Mouse (Mus musculus) liver, embryonic 12.5 days (tissue): ENCODE measurements around the gene Zcchc10. TPM values are rescaled to one million over a fixed set of nuclear protein-coding genes. Genes with fewer than 3 reads are reported as not detected.

Source experiments
- ATAC-seq: fragments of 200-750 bp; cut with Nextera tagmentation; 2 replicates; pipeline ENCODE4 v1.8.0; 2017; ENCODE audit warnings: moderate number of reproducible peaks, mild to moderate bottlenecking, moderate library complexity
- H3K27ac ChIP-seq: fragments of 300-500 bp; sonication (generic); 2 replicates; pipeline ENCODE4 v1.5.1; 2016; ENCODE audit warnings: mild to moderate bottlenecking
- H3K27me3 ChIP-seq: fragments of 300-500 bp; sonication (generic); replicated peaks from 2 replicates; pipeline ENCODE4 v1.6.1; 2016; ENCODE audit warnings: mild to moderate bottlenecking, moderate library complexity
- H3K36me3 ChIP-seq: fragments of 300-500 bp; sonication (generic); 2 replicates; pipeline ENCODE4 v1.6.1; 2016; ENCODE audit warnings: mild to moderate bottlenecking, moderate library complexity
- H3K4me1 ChIP-seq: fragments of 300-500 bp; sonication (generic); 2 replicates; pipeline ENCODE4 v1.6.1; 2016
- H3K4me2 ChIP-seq: fragments of 300-500 bp; sonication (generic); 2 replicates; pipeline ENCODE4 v1.6.1; 2016; ENCODE audit warnings: mild to moderate bottlenecking, moderate library complexity
- H3K4me3 ChIP-seq: fragments of 300-500 bp; sonication (generic); 2 replicates; pipeline ENCODE4 v1.5.1; 2016; ENCODE audit warnings: mild to moderate bottlenecking, moderate library complexity
- H3K9ac ChIP-seq: fragments of 300-500 bp; sonication (generic); 2 replicates; pipeline ENCODE4 v1.6.1; 2016; ENCODE audit warnings: mild to moderate bottlenecking, moderate library complexity
- H3K9me3 ChIP-seq: fragments of 300-500 bp; sonication (generic); replicated peaks from 2 replicates; pipeline ENCODE4 v1.6.1; 2016; ENCODE audit warnings: mild to moderate bottlenecking, moderate library complexity
- WGBS: fragments of 180-500 bp; shearing (Covaris S2); methylation state at CpG from one replicate; pipeline ENCODE4 v1.1.7; 2016; ENCODE audit not compliant: insufficient replicate concordance; 5-methylcytosine and 5-hydroxymethylcytosine counted together
- polyA plus RNA-seq: library from polyadenylated mRNA; unstranded; fragments of >200 nt; fragmentation: Nextera tagmentation; extraction: Ambion mirVana; gene quantifications from 2 replicates; pipeline ENCODE4 v1.2.1, GENCODE M21; 2016

The Zcchc10 gene
- polyA plus RNA-seq, 1 experiment from 2014 or later: 19.8 TPM

DNA sequence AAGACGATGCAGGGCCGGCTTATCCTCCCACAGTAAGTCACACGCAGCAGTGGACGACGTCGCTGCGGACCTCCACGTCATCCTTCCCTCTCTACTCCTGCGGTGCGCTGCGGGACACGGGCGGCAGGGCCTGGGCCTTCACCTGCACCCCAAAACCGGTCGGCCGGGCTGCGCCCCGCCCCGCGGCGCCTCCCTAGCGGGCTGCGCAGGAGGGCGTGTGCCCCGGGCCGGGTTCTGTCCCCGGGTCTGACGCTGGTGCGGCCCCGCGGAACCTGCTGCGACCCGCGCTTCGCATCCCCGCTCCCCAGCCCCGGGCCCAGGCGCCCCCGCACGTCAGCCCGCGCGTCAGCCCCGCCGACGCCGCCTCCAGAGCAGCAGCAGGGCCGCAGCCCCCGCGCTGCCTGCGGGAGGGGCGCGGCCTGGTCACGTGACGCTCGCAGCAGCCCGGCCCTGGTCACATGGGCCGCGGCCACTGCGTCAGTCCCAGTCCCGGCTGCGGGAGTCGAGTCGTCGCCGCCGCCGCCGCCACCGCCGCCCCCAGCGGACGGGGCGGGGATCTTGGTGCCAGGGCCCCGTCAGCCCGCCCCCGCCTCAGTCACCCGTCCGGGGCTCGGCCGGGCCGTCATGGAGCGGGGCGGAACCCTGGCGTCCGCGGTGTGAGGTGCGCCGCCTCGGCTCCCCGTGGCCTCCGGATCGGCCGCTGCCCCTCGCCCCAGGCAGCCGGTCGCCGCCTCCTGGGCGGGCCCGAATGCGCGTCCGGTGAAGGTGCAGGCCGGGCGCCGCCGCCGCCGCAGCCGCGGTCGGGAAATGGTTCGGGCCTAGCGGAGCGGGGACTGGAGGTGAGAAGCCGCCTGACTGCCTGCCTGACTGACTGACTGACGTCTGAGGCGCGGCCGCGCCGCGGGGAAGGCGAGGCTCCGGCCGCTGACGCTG is 26.1 kb downstream of the Zcchc10 start, which contains the start of gene Aff4:
Gene Aff4 (plus strand): TSS at position 543 of the 933 bp plus-strand sequence.
- WGBS: under 1% methylated on average over 117 of the region's 127 CpGs
- H3K9me3 ChIP-seq: no peaks in the 10 kb centered on the region

DNA sequence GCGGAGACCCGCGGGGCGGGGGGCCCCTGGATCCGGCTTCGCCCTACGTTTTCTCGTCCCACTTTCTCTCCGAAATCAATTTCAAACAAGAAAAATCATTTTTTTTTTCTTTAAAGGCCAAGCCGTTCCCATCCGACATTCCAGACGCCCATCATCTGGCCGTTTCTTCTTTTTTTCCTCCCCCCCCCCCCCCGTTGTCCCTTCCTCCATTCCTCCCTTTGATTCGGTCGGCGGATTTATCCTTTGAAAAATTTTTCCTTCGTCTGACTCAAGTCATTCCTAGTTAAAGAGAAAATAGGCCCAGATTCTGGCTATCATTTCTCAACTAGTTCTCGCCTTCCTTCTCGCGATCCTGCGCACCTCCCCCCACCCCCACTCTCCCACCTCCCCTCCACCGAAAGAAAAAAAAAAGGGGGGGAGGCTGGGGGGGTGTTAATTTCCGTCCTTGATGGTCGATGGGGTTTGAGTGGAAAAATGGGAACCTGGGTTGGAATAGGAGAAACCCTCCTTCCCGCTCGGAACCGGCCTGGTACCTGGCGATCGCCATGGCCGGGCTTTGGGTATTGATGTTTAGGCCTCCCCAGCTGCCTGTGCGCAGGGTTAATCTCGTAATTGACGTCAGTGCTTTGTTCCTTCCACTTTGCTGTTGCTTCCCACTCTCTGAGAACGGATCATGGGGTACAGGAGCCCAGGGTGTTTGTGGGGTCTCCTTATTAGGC is 26.9 kb downstream of the Zcchc10 start:
- Histone ChIP-seq H3K9ac (peak overlapping the region; percentile 95), H3K4me2 (peak overlapping the region; percentile 96), H3K9me3 (no peaks in the 10 kb centered on the region), H3K27me3 (no peaks in the 10 kb centered on the region; the same call in 1 of the 2 replicates), H3K4me1 (peaks cover 30% of the 10 kb centered on the region), H3K36me3 (peaks cover 7% of the 10 kb centered on the region; the same call in 1 of the 2 replicates), H3K4me3 (peak overlapping the region; percentile 90), H3K27ac (peak overlapping the region; percentile 97)
- WGBS: under 1% methylated on average over 34 of the region's 35 CpGs
- no peak for ATAC-seq

More for the DNA sequence above, 26.1 kb downstream of the Zcchc10 start, which contains the start of gene Aff4:
- peak within 1 kb of the TSS; percentile 97 for H3K27ac ChIP-seq
- no peaks in the 10 kb centered on the region; the same call in 1 of the 2 replicates for H3K27me3 ChIP-seq
- H3K4me1 ChIP-seq: peaks cover 36% of the 10 kb centered on the region
- ATAC-seq: peak; percentile 94
- H3K9ac ChIP-seq: peak within 1 kb of the TSS; percentile 95
- H3K4me2 ChIP-seq: peak within 1 kb of the TSS; percentile 96
- H3K4me3 ChIP-seq: peak within 1 kb of the TSS; percentile 90
- peaks cover 3% of the 10 kb centered on the region; the same call in 1 of the 2 replicates for H3K36me3 ChIP-seq

DNA sequence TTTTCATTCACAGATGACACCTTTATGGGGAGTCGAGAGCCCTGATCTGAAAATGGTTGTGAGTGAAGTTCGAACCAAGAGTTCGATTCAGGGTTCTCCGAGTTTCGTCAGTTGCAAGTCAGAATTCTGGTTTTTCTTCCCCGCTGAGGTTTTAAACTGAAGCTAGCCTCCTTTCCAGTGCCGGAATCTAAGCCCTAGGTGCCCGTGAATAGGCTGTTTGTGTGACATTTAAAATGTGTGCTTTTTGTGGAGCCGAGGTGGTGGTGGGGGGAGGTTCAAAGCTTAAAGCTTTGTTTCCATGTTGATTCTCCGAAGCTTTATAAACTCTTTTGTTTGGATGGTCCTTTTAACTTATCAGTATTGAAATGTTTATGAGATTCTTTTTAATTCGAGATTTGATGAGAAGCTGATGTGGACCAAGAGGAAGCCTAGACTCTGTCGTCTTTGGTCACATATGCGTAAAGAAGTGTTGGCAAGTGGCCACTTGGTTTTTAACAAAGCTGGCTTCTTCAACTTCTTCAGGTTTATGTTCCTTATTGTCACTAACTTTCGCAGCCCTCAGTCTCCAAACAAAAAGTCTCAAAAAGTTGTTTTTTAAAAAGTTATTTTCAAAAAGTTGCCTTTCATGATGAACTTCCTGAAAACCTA is 27.6 kb downstream of the Zcchc10 start:
- H3K4me3 ChIP-seq: peak overlapping the region; percentile 90
- H3K9ac ChIP-seq: peak overlapping the region; percentile 95
- 9% methylated on average over 14 of the region's 14 CpGs for WGBS
- ATAC-seq: no peak
- H3K27me3 ChIP-seq: no peaks in the 10 kb centered on the region; the same call in 1 of the 2 replicates
- peak overlapping the region; percentile 97 for H3K27ac ChIP-seq
- peak overlapping the region; percentile 96 for H3K4me2 ChIP-seq
- H3K4me1 ChIP-seq: peaks cover 30% of the 10 kb centered on the region
- H3K9me3 ChIP-seq: no peaks in the 10 kb centered on the region
- peaks cover 12% of the 10 kb centered on the region; the same call in 1 of the 2 replicates for H3K36me3 ChIP-seq

DNA sequence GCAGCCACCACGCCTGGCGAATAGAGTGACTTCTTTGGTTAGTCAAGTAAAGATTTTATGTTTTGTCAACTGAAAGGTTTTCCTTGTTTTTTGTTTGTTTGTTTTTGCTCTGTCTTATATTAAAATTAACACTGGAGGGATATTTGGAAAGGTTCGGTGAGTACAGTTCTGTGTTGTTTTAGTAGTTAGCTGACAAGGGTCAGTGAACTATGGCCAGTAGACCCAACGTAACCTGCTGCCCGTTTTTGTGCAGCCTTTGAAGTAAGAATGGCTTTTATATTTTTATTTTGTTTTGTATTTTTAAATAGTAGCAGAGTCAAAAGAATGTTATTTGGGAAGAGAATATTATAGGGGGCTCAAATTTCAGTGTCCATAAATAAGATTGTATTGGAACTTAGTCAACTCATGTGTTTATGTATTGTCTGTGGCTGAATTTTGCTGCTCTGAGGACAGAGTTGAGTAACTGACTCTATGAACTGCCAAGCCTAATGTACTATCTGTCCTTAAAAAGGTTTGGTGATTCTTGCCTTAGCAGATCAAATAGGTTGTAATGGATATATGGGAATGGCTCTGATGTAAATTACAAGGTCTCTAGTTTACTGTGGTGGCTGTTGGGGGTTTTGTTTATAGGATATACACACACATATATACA is 34.2 kb downstream of the Zcchc10 start:
- no peak overlapping the region for H3K27ac ChIP-seq
- no peak for ATAC-seq
- peaks cover 15% of the 10 kb centered on the region for H3K4me1 ChIP-seq
- WGBS: 84% methylated on average over 5 of the region's 5 CpGs
- peaks cover 14% of the 10 kb centered on the region; the same call in 1 of the 2 replicates for H3K36me3 ChIP-seq
- no peaks in the 10 kb centered on the region for H3K9me3 ChIP-seq
- H3K4me2 ChIP-seq: no peak overlapping the region
- no peak overlapping the region for H3K4me3 ChIP-seq
- H3K27me3 ChIP-seq: no peaks in the 10 kb centered on the region
- H3K9ac ChIP-seq: no peak overlapping the region

DNA sequence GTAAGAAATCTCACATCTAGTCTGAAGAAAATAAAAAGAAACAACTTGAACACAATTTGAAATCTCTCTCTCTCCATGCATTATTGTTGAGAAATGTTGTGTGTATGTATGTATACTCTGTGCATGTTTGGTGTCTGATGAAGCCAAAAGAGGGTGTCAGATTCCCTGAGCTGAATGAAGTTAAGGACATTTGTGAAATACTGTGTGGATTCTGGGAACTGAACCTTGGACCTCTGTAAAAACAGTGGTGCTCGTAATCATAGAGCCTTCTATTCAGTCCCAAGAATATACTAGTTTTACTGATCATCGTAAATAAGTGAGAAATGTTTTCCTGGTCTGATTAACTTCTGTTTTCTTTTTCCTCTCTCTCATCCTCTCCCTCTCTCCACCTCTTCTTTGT is 42.6 kb downstream of the Zcchc10 start:
- Histone ChIP-seq H3K9ac (no peak overlapping the region), H3K4me3 (no peak overlapping the region), H3K36me3 (peaks cover 20% of the 10 kb centered on the region), H3K9me3 (no peaks in the 10 kb centered on the region), H3K4me2 (no peak overlapping the region), H3K27me3 (no peaks in the 10 kb centered on the region), H3K4me1 (0 out of 2 replicates have a peak, but pooled peaks cover 8% of the 10 kb centered on the region), H3K27ac (no peak overlapping the region)
- 84% methylated on average over 2 of the region's 2 CpGs for WGBS
- ATAC-seq: no peak

DNA sequence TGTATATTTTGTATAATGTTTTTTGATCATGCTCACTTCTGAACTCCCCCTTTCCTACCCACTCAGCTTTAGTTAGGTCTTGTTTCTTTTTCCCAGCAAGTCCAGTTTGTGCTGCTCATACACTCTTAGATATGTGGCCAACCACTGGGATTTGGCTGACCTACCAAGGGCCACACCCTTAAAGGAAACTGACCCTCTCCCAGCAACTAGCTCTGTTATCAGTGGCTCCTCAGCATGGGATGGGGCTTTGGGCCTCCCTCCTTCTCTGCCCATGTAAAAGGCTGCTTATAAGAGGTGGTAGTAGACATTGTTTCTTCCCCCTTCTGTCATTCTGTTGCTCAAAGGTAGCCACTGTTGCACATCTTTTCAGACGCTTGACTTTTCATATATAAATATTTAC is 54.4 kb downstream of the Zcchc10 start:
- H3K4me1 ChIP-seq: peaks cover 16% of the 10 kb centered on the region
- no peak overlapping the region for H3K9ac ChIP-seq
- peaks cover 39% of the 10 kb centered on the region for H3K36me3 ChIP-seq
- H3K27ac ChIP-seq: no peak overlapping the region
- H3K9me3 ChIP-seq: no peaks in the 10 kb centered on the region
- peak; percentile 74 for ATAC-seq
- 50% methylated on average over 1 of the region's 1 CpGs for WGBS
- H3K4me2 ChIP-seq: peak overlapping the region; percentile 39
- H3K27me3 ChIP-seq: no peaks in the 10 kb centered on the region
- no peak overlapping the region for H3K4me3 ChIP-seq

Other genes with a start within 250 kb of the Zcchc10 start
- 101 and 103 TPM in 2 replicates for gene Hspa4, start 24.2 kb upstream of the Zcchc10 start, polyA plus RNA-seq
- 18.8 and 19.8 TPM in 2 replicates for gene Aff4, start 26.2 kb downstream of the Zcchc10 start, polyA plus RNA-seq
- 5.3 and 5.4 TPM in 2 replicates for gene Leap2, start 98.5 kb downstream of the Zcchc10 start, polyA plus RNA-seq
- 641 and 664 TPM in 2 replicates for gene Uqcrq, start 106.2 kb downstream of the Zcchc10 start, polyA plus RNA-seq
- 0.21 and 0.33 TPM in 2 replicates for gene Gdf9, start 106.3 kb downstream of the Zcchc10 start, polyA plus RNA-seq
- 0.05 and 0.10 TPM in 2 replicates for gene Gm10447, start 132.4 kb downstream of the Zcchc10 start, polyA plus RNA-seq
- 1.9 and 2.0 TPM in 2 replicates for gene Shroom1, start 132.5 kb downstream of the Zcchc10 start, polyA plus RNA-seq
- gene Gm9837, start 145.8 kb downstream of the Zcchc10 start, polyA plus RNA-seq: not detected in 2 replicates
- 0.14 and 0.48 TPM in 2 replicates for gene Gm9945, start 155.5 kb downstream of the Zcchc10 start, polyA plus RNA-seq
- gene Sowaha, start 155.6 kb downstream of the Zcchc10 start, polyA plus RNA-seq: 9.8 and 10.1 TPM in 2 replicates
- gene Sept8, start 194.6 kb downstream of the Zcchc10 start, polyA plus RNA-seq: 33.5 and 34.3 TPM in 2 replicates
- 13.7 and 14.5 TPM in 2 replicates for gene Kif3a, start 242.7 kb downstream of the Zcchc10 start, polyA plus RNA-seq